Mouse (Mus musculus) G1E (cell line): ENCODE measurements around the gene Ap2b1. TPM values are rescaled to one million over a fixed set of nuclear protein-coding genes. Genes with fewer than 3 reads are reported as not detected.

Source experiments
- ATAC-seq: 2 replicates; pipeline ENCODE4 v1.8.0; 2016; ENCODE audit warnings: mild to moderate bottlenecking; ENCODE audit not compliant: insufficient number of reproducible peaks, poor library complexity, low FRiP score, severe bottlenecking; ENCODE audit errors: extremely low read depth
- DNase-seq: peaks from one replicate; pipeline ENCODE4 v3.0.0; 2012; ENCODE audit warnings: low spot score
- H3K27me3 ChIP-seq: 2 replicates; pipeline ENCODE4 v1.6.1; 2012; ENCODE audit warnings: mild to moderate bottlenecking, low read length, inconsistent platforms; ENCODE audit not compliant: insufficient read depth
- H3K36me3 ChIP-seq: replicated peaks from 2 replicates; pipeline ENCODE3; 2012; ENCODE audit warnings: mild to moderate bottlenecking, inconsistent platforms
- H3K4me1 ChIP-seq: 2 replicates; pipeline ENCODE4 v1.6.1; 2012; ENCODE audit warnings: low read depth, low read length, inconsistent platforms, mixed read lengths; ENCODE audit not compliant: insufficient read depth
- H3K4me3 ChIP-seq: 2 replicates; pipeline ENCODE4 v1.5.1; 2012; ENCODE audit warnings: low read depth, mild to moderate bottlenecking, inconsistent platforms, low read length, moderate library complexity, mixed read lengths
- H3K9me3 ChIP-seq: replicated peaks from 2 replicates; pipeline ENCODE4 v1.6.1; 2012; ENCODE audit warnings: inconsistent platforms
- CTCF ChIP-seq: IDR thresholded peaks from 2 replicates; pipeline ENCODE4 v1.5.1; 2012; ENCODE audit warnings: low read depth, low read length, inconsistent platforms, mixed read lengths
- GATA1 ChIP-seq: IDR thresholded peaks from 2 replicates; pipeline ENCODE4 v1.6.1; 2012; ENCODE audit warnings: borderline replicate concordance, low read length, inconsistent platforms, mixed read lengths
- GATA2 ChIP-seq: IDR thresholded peaks from 2 replicates; pipeline ENCODE4 v1.6.1; 2012; ENCODE audit warnings: low read depth, low read length, inconsistent platforms, borderline replicate concordance
- POLR2AphosphoS5 ChIP-seq: IDR thresholded peaks from 2 replicates; pipeline ENCODE4 v1.6.1; 2012; ENCODE audit warnings: low read depth, low read length, inconsistent platforms; ENCODE audit not compliant: insufficient replicate concordance
- TAL1 ChIP-seq: conservative IDR thresholded peaks from 2 replicates; pipeline ENCODE4 v1.6.1; 2012; ENCODE audit warnings: low read depth, low read length, inconsistent platforms, mixed read lengths
- polyA plus RNA-seq: library from polyadenylated mRNA; stranded (reverse); fragments of >175 nt; gene quantifications from 2 replicates; pipeline ENCODE4 v1.2.3, GENCODE M21; 2012
- total RNA-seq, 2 experiments: library from RNA; stranded (forward) in 1 of 2; stranded (reverse) in 1 of 2; fragments of 200-1000 nt in 1 of 2; fragments of >200 nt in 1 of 2; fragmentation: Nextera tagmentation in 1 of 2; gene quantifications; 2 replicates each; pipeline ENCODE4 v1.2.3; 2014 to 2017

Ap2b1 gene
- total and polyA plus RNA-seq, 3 experiments: 17.8 to 113 (median 76.5) TPM

GRCm38 (mm10) chr11:83335826-83336225 lies 37.0 kb downstream of the Ap2b1 start:
- Histone ChIP-seq H3K27me3 (no peaks in the 10 kb centered on the region), H3K4me1 (no peaks in the 10 kb centered on the region), H3K4me3 (no peak overlapping the region), H3K9me3 (no peaks in the 10 kb centered on the region), H3K36me3 (peaks cover 86% of the 10 kb centered on the region)
- DNase-seq (no peak), ATAC-seq (no peak)
- TF ChIP-seq CTCF (no peak), TAL1 (no peak), GATA2 (no peak), GATA1 (no peak), POLR2AphosphoS5 (no peak)

DNA sequence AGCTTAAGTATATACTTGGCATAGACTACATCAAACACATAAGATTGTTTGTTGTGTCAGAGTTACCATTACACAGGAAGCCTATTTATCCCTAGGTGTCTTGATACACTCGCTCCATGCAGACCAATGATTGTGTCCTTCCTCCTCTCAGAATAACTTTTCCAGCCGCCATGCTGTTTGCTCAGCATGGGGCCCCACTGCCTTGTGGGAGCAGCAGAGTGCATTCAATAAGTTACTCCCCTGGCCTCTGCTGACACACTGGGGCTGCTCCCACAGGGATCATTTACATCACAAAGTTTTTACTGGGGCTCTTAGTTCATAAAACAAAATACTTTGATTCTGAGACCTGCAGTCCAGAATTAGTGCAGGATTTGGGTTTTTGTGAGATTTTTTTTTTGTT lies 40.9 kb downstream of the Ap2b1 start:
- Histone ChIP-seq H3K36me3 (peaks cover 85% of the 10 kb centered on the region), H3K4me3 (no peak overlapping the region), H3K27me3 (no peaks in the 10 kb centered on the region), H3K9me3 (no peaks in the 10 kb centered on the region), H3K4me1 (no peaks in the 10 kb centered on the region)
- DNase-seq (no peak), ATAC-seq (no peak)
- TF ChIP-seq GATA2: no peak
- no peak for TF ChIP-seq CTCF
- no peak for TF ChIP-seq TAL1
- no peak for TF ChIP-seq POLR2AphosphoS5
- TF ChIP-seq GATA1: no peak

DNA sequence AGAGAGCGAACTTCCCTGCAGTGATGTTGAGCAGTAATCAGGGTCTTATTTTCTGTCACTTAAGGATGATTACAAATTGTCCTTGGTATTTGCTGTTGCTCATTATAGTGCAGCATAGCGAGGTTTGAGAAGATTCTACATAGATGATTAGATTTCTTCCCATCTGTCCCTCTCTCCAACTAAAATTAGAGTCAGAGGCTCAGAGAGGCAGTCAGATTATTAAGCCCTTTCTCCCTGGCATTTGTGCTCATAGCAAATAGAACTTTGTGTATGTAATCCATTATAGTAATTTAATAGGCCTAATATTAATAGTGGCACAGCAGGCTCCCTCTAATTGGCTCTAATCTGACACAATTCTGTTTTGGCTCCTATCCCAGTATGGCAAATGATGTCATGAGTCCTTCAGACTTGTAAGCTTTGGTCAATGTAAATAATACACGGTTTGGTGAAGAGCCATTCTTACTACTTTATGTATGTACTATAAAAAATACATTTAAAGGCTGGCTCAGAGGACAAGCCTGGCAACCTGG lies 43.0 kb downstream of the Ap2b1 start:
- DNase-seq (no peak), ATAC-seq (no peak)
- Histone ChIP-seq H3K4me3 (no peak overlapping the region), H3K9me3 (no peaks in the 10 kb centered on the region), H3K27me3 (no peaks in the 10 kb centered on the region), H3K4me1 (no peaks in the 10 kb centered on the region), H3K36me3 (peaks cover 82% of the 10 kb centered on the region)
- TF ChIP-seq GATA1: no peak
- TF ChIP-seq TAL1: no peak
- no peak for TF ChIP-seq CTCF

- Histone ChIP-seq H3K4me3 (no peak overlapping the region), H3K27me3 (no peaks in the 10 kb centered on the region), H3K36me3 (peaks cover 79% of the 10 kb centered on the region), H3K9me3 (no peaks in the 10 kb centered on the region), H3K4me1 (no peaks in the 10 kb centered on the region)
- ATAC-seq (no peak), DNase-seq (no peak)
- no peak for TF ChIP-seq GATA1
These were observed 56.6 kb downstream of the Ap2b1 start for GRCm38 (mm10) chr11:83355428-83355827.

DNA sequence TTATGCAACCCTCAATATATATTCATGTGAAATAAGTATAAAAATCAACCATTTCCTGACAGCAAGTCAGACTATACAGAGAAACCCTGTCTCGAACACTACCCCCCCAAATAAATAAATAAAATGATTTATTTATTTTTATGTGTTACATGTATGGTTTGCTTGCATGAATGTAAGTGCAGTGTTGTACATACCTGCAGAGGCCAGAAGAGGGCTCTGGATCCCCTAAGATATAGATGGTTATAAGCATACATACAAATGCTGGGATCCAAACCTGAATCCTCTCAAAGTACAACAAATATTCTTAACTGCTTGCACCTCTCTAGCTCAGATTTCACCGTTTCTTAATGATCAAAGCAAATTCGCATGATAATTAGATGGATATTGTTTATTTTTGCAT lies 58.6 kb downstream of the Ap2b1 start:
- peaks cover 76% of the 10 kb centered on the region for H3K36me3 ChIP-seq
- H3K4me3 ChIP-seq: no peak overlapping the region
- DNase-seq (no peak), ATAC-seq (no peak)
- TF ChIP-seq POLR2AphosphoS5 (no peak), CTCF (no peak), GATA2 (no peak), TAL1 (no peak), GATA1 (no peak)
- no peaks in the 10 kb centered on the region for H3K9me3 ChIP-seq
- H3K27me3 ChIP-seq: no peaks in the 10 kb centered on the region
- H3K4me1 ChIP-seq: no peaks in the 10 kb centered on the region

DNA sequence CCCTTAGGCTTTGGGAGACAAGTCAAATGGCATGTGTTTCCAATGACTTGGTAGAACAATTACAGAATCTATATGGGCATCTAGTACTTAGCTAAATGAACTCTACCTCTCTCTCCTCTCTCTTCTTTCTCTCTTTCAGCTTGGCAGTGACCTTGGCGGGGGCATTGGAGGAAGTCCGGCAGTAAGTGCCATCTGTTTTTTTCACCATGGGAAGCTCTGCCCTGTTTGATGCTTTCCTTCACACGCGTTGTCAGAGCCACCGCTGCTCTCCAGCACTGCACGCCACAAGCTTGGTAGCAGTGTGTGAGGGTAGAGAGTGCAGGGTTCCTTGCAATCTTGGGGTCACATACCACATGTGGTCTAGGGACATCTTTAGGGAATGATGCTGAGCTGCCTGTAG lies 65.8 kb downstream of the Ap2b1 start:
- no peaks in the 10 kb centered on the region for H3K27me3 ChIP-seq
- DNase-seq (no peak), ATAC-seq (no peak)
- no peaks in the 10 kb centered on the region for H3K4me1 ChIP-seq
- TF ChIP-seq GATA2: no peak
- TF ChIP-seq TAL1: no peak
- TF ChIP-seq POLR2AphosphoS5: no peak
- no peak for TF ChIP-seq GATA1
- no peak for TF ChIP-seq CTCF
- no peaks in the 10 kb centered on the region for H3K9me3 ChIP-seq
- no peak overlapping the region for H3K4me3 ChIP-seq
- peaks cover 80% of the 10 kb centered on the region for H3K36me3 ChIP-seq

- ATAC-seq: no peak
- no peak for TF ChIP-seq CTCF
- no peak for TF ChIP-seq GATA2
- no peak for TF ChIP-seq POLR2AphosphoS5
- TF ChIP-seq GATA1: no peak
- no peak for TF ChIP-seq TAL1
These were observed 72.4 kb downstream of the Ap2b1 start for GRCm38 (mm10) chr11:83371267-83371666.

More at GRCm38 (mm10) chr11:83371267-83371666, 72.4 kb downstream of the Ap2b1 start:
- H3K36me3 ChIP-seq: peaks cover 85% of the 10 kb centered on the region
- no peaks in the 10 kb centered on the region for H3K9me3 ChIP-seq
- H3K4me1 ChIP-seq: no peaks in the 10 kb centered on the region
- H3K27me3 ChIP-seq: no peaks in the 10 kb centered on the region
- H3K4me3 ChIP-seq: no peak overlapping the region
- DNase-seq: no peak
